Mouse (Mus musculus) skeletal muscle tissue, adult 2 months (tissue): Measurements from ENCODE around the gene Ccdc162.
A peak's percentile ranks its signal among the peaks of the same experiment; 100 is the strongest.

ENCODE experiments used
- DNase-seq: peaks from one replicate; pipeline ENCODE4 v3.0.0-alpha.2; 2012; ENCODE audit warnings: low read depth, low spot score

Ccdc162 gene

DNA sequence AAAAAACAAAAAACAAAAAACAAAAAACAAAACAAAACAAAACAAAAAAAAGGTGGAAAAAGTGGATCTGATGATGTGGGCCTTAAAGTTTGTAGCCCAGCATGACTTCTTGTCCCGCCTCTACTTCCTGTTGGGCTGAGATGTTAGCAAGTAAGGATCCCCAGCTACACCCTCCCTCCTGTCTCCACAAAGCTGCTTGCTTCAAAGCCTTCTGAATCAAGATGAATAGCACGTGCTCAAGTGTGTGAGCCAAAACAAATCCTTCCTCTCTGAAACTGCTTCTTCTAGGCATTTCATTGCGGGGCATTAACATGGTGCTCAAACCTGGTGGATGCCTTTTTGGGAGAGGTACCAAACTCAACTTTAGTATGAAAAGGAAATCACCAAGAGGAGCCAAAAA is 77.7 kb downstream of the Ccdc162 start:
- DNase-seq = no peak

GRCm38 (mm10) chr10:41635276-41636033 is 81.0 kb downstream of the Ccdc162 start:
- DNase-seq = no peak

GRCm38 (mm10) chr10:41633801-41634200 is 82.6 kb downstream of the Ccdc162 start:
- DNase-seq = peak; percentile 3

DNA sequence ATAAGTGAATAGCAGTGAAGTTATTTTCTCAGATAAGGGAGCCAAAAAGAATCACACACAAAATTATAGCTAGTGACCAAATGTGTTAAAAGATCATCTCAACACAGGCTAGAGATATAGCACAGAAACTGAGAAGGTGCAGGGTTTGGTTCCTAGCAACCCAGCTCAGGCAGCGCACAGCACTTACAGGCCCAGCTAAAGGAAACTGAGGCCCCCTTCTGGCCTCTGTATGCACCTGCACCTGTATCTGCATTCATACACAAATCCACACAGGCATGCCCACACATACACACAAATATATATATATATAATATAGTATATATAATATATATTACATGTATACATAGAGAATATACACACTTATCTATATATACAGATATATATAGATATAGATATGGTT is 84.4 kb downstream of the Ccdc162 start:
- no peak for DNase-seq

DNA sequence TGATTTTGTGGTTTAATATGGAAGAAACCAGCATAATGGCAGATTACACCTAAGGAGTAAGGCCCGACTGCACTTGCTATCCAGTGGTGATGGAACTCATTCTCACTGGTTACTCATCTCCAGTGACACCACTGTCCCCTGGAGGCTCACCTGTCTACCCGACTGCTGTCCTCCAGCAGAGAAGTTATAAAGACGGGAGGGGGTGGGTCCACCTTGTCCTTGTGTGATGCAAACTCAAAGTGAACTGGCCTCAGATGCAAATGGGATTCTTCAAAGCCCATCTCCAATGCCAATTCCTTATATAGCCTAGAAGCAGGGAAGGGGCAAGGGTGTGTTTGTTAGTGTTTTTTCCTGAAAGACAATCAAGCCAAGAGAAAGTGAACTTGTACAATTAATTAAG is 89.4 kb downstream of the Ccdc162 start:
- DNase-seq = no peak

- no peak for DNase-seq
These were observed 96.4 kb downstream of the Ccdc162 start for GRCm38 (mm10) chr10:41619988-41620387.

DNA sequence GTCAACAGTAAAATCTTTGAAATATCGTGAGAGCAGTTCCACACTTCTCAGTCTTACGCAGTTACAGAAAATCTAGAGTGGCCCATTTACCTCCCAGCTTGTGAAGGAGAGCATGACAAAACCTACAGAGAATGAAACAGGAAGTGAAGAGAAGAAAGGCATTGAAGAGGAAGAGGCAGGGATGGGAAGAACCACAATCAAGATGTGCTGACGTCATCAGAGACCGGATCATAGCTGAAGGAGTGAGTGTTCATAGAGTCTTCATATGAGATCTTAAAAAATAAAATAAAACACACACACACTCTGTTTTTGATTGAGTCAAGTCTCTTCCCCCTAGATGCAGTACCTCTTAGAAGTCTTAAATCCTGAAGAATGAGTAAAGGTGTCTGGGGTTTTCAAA is 100.9 kb downstream of the Ccdc162 start:
- no peak for DNase-seq

- no peak for DNase-seq
These were observed 104.5 kb downstream of the Ccdc162 start for GRCm38 (mm10) chr10:41611941-41612340.

- DNase-seq = no peak
These were observed 107.0 kb downstream of the Ccdc162 start for GRCm38 (mm10) chr10:41609475-41609874.

GRCm38 (mm10) chr10:41608485-41608884 is 107.9 kb downstream of the Ccdc162 start:
- no peak for DNase-seq

GRCm38 (mm10) chr10:41602667-41603066 is 113.8 kb downstream of the Ccdc162 start:
- DNase-seq = no peak

- no peak for DNase-seq
These were observed 114.4 kb downstream of the Ccdc162 start for GRCm38 (mm10) chr10:41601898-41602545.

GRCm38 (mm10) chr10:41601302-41601701 is 115.1 kb downstream of the Ccdc162 start:
- DNase-seq = no peak

DNA sequence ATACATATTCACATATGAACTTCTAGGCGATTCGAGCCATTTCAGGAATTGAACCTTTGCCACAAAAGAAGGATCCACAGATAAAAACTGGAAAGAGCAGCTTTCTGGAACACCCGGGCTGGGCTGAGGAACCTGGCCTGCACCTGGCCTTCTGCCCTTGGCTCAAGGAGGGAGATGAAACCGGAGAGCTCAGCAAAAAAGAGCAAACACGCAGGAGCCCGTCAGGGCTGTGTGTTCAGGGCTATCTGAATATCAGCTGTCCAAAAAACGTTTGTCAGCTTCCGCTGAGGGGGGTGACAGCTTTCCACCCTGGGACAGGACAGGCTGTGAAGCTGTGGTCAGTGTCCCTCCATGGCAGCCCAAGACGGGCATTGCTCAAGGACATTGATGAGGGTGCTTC is 117.4 kb downstream of the Ccdc162 start:
- DNase-seq = peak; percentile 62

DNA sequence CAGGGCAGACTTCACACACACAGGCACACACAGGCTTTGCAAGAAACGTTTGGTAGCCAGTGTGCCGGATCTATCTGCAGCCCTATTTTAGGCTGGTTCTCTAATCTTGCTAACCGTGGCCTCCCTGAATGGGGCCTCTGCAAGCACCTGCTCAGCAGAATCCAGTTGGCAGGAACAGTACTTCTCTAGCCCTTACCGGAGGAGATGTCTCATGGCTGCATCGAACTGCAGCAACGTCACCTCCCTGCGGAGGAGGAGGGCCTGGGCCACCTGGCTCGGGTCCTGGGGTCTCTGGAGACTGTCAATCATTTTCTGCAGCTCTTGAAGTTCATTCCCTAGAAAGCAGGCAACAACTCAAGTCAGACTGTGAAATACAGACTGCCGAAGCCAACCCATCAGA is 118.2 kb downstream of the Ccdc162 start:
- DNase-seq = peak; percentile 52

DNA sequence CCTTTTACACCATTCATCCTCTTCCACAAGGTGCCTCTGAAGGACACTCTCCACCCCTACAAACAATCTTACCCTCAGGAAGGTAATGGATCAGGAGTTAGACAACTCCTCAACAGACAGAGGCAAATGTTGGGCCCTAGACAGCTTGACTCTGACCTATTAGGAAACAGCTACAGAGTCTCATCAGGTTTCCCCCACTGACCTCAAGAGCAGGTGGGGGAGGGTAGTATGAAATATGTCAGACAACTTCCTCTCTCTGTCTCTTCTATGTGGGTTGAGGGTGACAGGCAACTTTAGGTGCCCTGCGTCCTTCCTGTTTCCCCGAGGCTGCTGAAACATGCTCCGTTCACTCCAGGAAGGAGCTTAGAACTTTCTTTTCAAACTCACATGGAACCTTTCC is 120.9 kb downstream of the Ccdc162 start:
- DNase-seq = peak; percentile 23

GRCm38 (mm10) chr10:41594957-41595356 is 121.5 kb downstream of the Ccdc162 start:
- no peak for DNase-seq

DNA sequence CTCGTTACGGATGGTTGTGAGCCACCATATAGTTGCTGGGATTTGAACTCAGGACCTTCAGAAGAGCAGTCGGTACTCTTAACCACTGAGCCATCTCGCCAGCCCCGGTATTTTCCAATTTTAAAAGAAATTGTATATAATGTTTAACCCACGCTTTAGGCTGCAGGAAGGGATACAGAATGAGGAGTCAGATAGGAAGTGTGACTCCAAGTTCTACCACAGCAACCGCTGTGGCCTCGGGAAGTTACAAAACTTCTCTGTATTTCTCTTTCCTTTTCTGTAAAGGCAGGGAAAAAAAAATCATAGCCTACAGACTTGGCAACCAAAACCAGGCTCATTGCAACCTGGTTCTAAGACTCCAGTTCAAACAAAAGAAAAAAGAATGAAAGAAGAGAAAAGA is 122.0 kb downstream of the Ccdc162 start:
- DNase-seq = no peak

- DNase-seq = no peak
These were observed 127.8 kb downstream of the Ccdc162 start for GRCm38 (mm10) chr10:41588616-41589015.

- no peak for DNase-seq
These were observed 129.2 kb downstream of the Ccdc162 start for GRCm38 (mm10) chr10:41586947-41587852.

GRCm38 (mm10) chr10:41583383-41583782 is 133.1 kb downstream of the Ccdc162 start:
- DNase-seq = peak; percentile 50

GRCm38 (mm10) chr10:41582901-41583361 is 133.5 kb downstream of the Ccdc162 start:
- DNase-seq = no peak
